Mouse (Mus musculus): ENCODE measurements at regions not wholly inside any gene's neighbourhood (a gene's known extent, or its start where the extent isn't known, plus 50 kb on each side); places are given as distances from the start of the nearest gene placed in this dataset.

- no peak overlapping the region for H3K4me3 ChIP-seq (ENCODE audit: low read depth, low read length)
- no peak overlapping the region for H3K27ac ChIP-seq (ENCODE audit: insufficient read depth, low read length)
- TF ChIP-seq EP300 (IDR thresholded peaks at IDR 0.05; ENCODE audit: insufficient read depth, low read depth, low read length), result no peak
- TF ChIP-seq POLR2A (IDR thresholded peaks at IDR 0.05; ENCODE audit: insufficient read depth, low read length), result no peak
- no peak for TF ChIP-seq CTCF (IDR thresholded peaks at IDR 0.05; ENCODE audit: low read depth, low read length)
Measured at GRCm38 (mm10) chr16:18696820-18697168, 67.0 kb upstream of the Sept5 start.

DNA sequence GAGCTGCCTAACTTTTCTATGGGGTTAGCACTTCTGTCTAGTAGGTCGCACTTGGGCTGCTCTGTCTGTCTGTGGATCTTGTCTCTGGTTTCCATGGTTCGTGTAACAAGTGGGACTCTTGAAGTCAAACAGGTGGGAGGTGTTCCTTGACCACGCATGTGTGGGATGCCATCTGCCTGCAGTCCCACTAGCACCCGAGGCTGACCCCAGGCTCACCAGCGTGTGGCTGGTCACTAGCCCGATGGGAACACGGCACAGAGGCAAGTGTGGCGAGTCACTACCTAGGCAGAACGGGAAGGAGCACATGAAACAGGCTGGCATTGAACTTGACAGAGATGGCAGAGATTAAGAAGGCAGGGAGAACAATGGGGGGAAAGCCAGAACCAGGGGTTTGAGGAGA lies 72.5 kb upstream of the Cldn5 start:
- H3K9me3 ChIP-seq (replicated peaks; ENCODE audit: control insufficient read depth, insufficient read depth, low read length, poor library complexity, severe bottlenecking), result no peaks in the 10 kb centered on the region
- H3K27ac ChIP-seq (ENCODE audit: insufficient read depth, low read length), result no peak overlapping the region
- no peak overlapping the region for H3K9ac ChIP-seq (ENCODE audit: low read depth, poor library complexity, severe bottlenecking)
- peaks cover 2% of the 10 kb centered on the region for H3K4me1 ChIP-seq (ENCODE audit: control insufficient read depth, insufficient read depth, low read length)
- H3K36me3 ChIP-seq (ENCODE audit: control insufficient read depth, insufficient read depth, low read length, poor library complexity, severe bottlenecking), result no peaks in the 10 kb centered on the region
- TF ChIP-seq POLR2A (IDR thresholded peaks at IDR 0.05; ENCODE audit: insufficient read depth, low read length) (no peak), EP300 (IDR thresholded peaks at IDR 0.05; ENCODE audit: insufficient read depth, low read depth, low read length) (no peak)
- no peak overlapping the region for H3K4me3 ChIP-seq (ENCODE audit: low read depth, low read length)
- H3K27me3 ChIP-seq (ENCODE audit: control insufficient read depth, insufficient read depth, low read length, poor library complexity, severe bottlenecking), result no peaks in the 10 kb centered on the region

More at GRCm38 (mm10) chr16:18696820-18697168, 67.0 kb upstream of the Sept5 start:
- H3K36me3 ChIP-seq (ENCODE audit: control insufficient read depth, insufficient read depth, low read length, poor library complexity, severe bottlenecking), result no peaks in the 10 kb centered on the region
- no peaks in the 10 kb centered on the region for H3K4me1 ChIP-seq (ENCODE audit: control insufficient read depth, insufficient read depth, low read length)
- H3K9me3 ChIP-seq (replicated peaks; ENCODE audit: control insufficient read depth, insufficient read depth, low read length, poor library complexity, severe bottlenecking), result no peaks in the 10 kb centered on the region
- no peaks in the 10 kb centered on the region for H3K27me3 ChIP-seq (ENCODE audit: control insufficient read depth, insufficient read depth, low read length, poor library complexity, severe bottlenecking)
- no peak overlapping the region for H3K9ac ChIP-seq (ENCODE audit: low read depth, poor library complexity, severe bottlenecking)

DNA sequence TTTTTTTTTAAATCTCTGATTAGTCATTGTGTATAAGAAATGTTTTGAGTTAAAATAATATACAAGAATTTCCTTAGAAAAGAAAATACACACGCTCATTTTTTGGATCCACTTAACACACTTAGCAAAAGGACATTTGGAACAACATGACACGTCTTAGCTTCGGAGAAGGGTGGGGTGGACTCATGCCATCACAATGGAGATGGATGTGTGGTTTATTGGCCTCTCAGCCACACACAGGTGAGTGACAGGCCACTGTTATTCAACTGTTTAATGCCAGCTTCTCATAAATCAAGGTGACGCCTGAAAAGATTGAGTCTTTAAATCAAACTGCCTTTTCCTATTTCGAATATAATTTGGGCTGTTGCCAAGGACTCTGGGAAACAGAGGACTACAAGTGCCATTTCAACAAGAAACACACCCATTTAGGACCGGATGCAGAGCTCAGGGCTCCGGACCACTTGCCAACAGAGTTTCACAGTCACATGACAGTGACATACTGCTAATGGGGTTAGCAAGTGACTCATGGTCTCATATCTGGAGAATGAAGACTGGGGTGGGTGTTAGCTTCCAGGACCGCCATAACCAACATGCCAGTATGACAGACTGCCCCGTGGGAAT lies 71.5 kb upstream of the Cldn5 start:
- no peaks in the 10 kb centered on the region for H3K9me3 ChIP-seq (replicated peaks; ENCODE audit: control insufficient read depth, insufficient read depth, low read length, poor library complexity, severe bottlenecking)
- H3K27ac ChIP-seq (ENCODE audit: insufficient read depth, low read length), result no peak overlapping the region
- TF ChIP-seq CTCF (IDR thresholded peaks at IDR 0.05; ENCODE audit: low read depth, low read length), result no peak
- TF ChIP-seq POLR2A (IDR thresholded peaks at IDR 0.05; ENCODE audit: insufficient read depth, low read length), result no peak
- no peak for TF ChIP-seq EP300 (IDR thresholded peaks at IDR 0.05; ENCODE audit: insufficient read depth, low read depth, low read length)
- H3K27me3 ChIP-seq (ENCODE audit: control insufficient read depth, insufficient read depth, low read length, poor library complexity, severe bottlenecking), result no peaks in the 10 kb centered on the region
- peaks cover 2% of the 10 kb centered on the region for H3K4me1 ChIP-seq (ENCODE audit: control insufficient read depth, insufficient read depth, low read length)
- no peak overlapping the region for H3K9ac ChIP-seq (ENCODE audit: low read depth, poor library complexity, severe bottlenecking)
- H3K36me3 ChIP-seq (ENCODE audit: control insufficient read depth, insufficient read depth, low read length, poor library complexity, severe bottlenecking), result no peaks in the 10 kb centered on the region
- no peak overlapping the region for H3K4me3 ChIP-seq (ENCODE audit: low read depth, low read length)

GRCm38 (mm10) chr16:18711637-18712125 lies 65.0 kb upstream of the Cldn5 start:
- Histone ChIP-seq H3K9ac (ENCODE audit: low read depth, poor library complexity, severe bottlenecking) (no peak overlapping the region), H3K4me1 (ENCODE audit: control insufficient read depth, insufficient read depth, low read length) (peaks cover 2% of the 10 kb centered on the region), H3K36me3 (ENCODE audit: control insufficient read depth, insufficient read depth, low read length, poor library complexity, severe bottlenecking) (no peaks in the 10 kb centered on the region), H3K27ac (ENCODE audit: insufficient read depth, low read length) (no peak overlapping the region), H3K4me3 (ENCODE audit: low read depth, low read length) (no peak overlapping the region), H3K9me3 (replicated peaks; ENCODE audit: control insufficient read depth, insufficient read depth, low read length, poor library complexity, severe bottlenecking) (no peaks in the 10 kb centered on the region), H3K27me3 (ENCODE audit: control insufficient read depth, insufficient read depth, low read length, poor library complexity, severe bottlenecking) (no peaks in the 10 kb centered on the region)
- TF ChIP-seq CTCF (IDR thresholded peaks at IDR 0.05; ENCODE audit: low read depth, low read length), result no peak
- TF ChIP-seq POLR2A (IDR thresholded peaks at IDR 0.05; ENCODE audit: insufficient read depth, low read length), result no peak
- TF ChIP-seq EP300 (IDR thresholded peaks at IDR 0.05; ENCODE audit: insufficient read depth, low read depth, low read length), result no peak

GRCm38 (mm10) chr16:18713017-18713416 lies 63.6 kb upstream of the Cldn5 start:
- H3K9me3 ChIP-seq (replicated peaks; ENCODE audit: control insufficient read depth, insufficient read depth, low read length, poor library complexity, severe bottlenecking), result no peaks in the 10 kb centered on the region
- no peak overlapping the region for H3K9ac ChIP-seq (ENCODE audit: low read depth, poor library complexity, severe bottlenecking)
- TF ChIP-seq POLR2A (IDR thresholded peaks at IDR 0.05; ENCODE audit: insufficient read depth, low read length) (no peak), EP300 (IDR thresholded peaks at IDR 0.05; ENCODE audit: insufficient read depth, low read depth, low read length) (no peak), CTCF (IDR thresholded peaks at IDR 0.05; ENCODE audit: low read depth, low read length) (no peak)
- no peak overlapping the region for H3K4me3 ChIP-seq (ENCODE audit: low read depth, low read length)
- peaks cover 2% of the 10 kb centered on the region for H3K4me1 ChIP-seq (ENCODE audit: control insufficient read depth, insufficient read depth, low read length)
- no peak overlapping the region for H3K27ac ChIP-seq (ENCODE audit: insufficient read depth, low read length)
- no peaks in the 10 kb centered on the region for H3K27me3 ChIP-seq (ENCODE audit: control insufficient read depth, insufficient read depth, low read length, poor library complexity, severe bottlenecking)
- H3K36me3 ChIP-seq (ENCODE audit: control insufficient read depth, insufficient read depth, low read length, poor library complexity, severe bottlenecking), result no peaks in the 10 kb centered on the region

- Histone ChIP-seq H3K36me3 (ENCODE audit: control insufficient read depth, insufficient read depth, low read length, poor library complexity, severe bottlenecking) (no peaks in the 10 kb centered on the region), H3K4me1 (ENCODE audit: control insufficient read depth, insufficient read depth, low read length) (peaks cover 2% of the 10 kb centered on the region), H3K27me3 (ENCODE audit: control insufficient read depth, insufficient read depth, low read length, poor library complexity, severe bottlenecking) (no peaks in the 10 kb centered on the region), H3K27ac (ENCODE audit: insufficient read depth, low read length) (no peak overlapping the region), H3K9ac (ENCODE audit: low read depth, poor library complexity, severe bottlenecking) (no peak overlapping the region), H3K4me3 (ENCODE audit: low read depth, low read length) (no peak overlapping the region), H3K9me3 (replicated peaks; ENCODE audit: control insufficient read depth, insufficient read depth, low read length, poor library complexity, severe bottlenecking) (no peaks in the 10 kb centered on the region)
- TF ChIP-seq EP300 (IDR thresholded peaks at IDR 0.05; ENCODE audit: insufficient read depth, low read depth, low read length), result no peak
- TF ChIP-seq CTCF (IDR thresholded peaks at IDR 0.05; ENCODE audit: low read depth, low read length), result no peak
Measured at GRCm38 (mm10) chr16:18715381-18715780, 61.3 kb upstream of the Cldn5 start.

Data from ES-Bruce4 (cell line).